Mouse (Mus musculus) heart, embryonic 10.5 days (tissue): Measurements from ENCODE around the gene Eif4ebp2. TPM values are rescaled to one million over a fixed set of nuclear protein-coding genes. Genes with fewer than 3 reads are reported as not detected.
A peak's percentile ranks its signal among the peaks of the same experiment; 100 is the strongest.

ENCODE experiments used
- DNase-seq: peaks from one replicate; pipeline ENCODE4 v3.0.0-alpha.2; 2017; ENCODE audit warnings: low spot score
- H3K27ac ChIP-seq: fragments of 300-500 bp; sonication (generic); 2 replicates; pipeline ENCODE4 v1.5.1; 2016; ENCODE audit warnings: mild to moderate bottlenecking
- H3K27me3 ChIP-seq: fragments of 300-500 bp; sonication (generic); 2 replicates; pipeline ENCODE4 v1.6.1; 2016; ENCODE audit warnings: mild to moderate bottlenecking; ENCODE audit not compliant: poor library complexity, insufficient read depth, severe bottlenecking
- H3K36me3 ChIP-seq: fragments of 300-500 bp; sonication (generic); 2 replicates; pipeline ENCODE4 v1.6.1; 2016; ENCODE audit warnings: mild to moderate bottlenecking, moderate library complexity
- H3K4me1 ChIP-seq: fragments of 300-500 bp; sonication (generic); 2 replicates; pipeline ENCODE4 v1.6.1; 2016; ENCODE audit warnings: mild to moderate bottlenecking
- H3K4me3 ChIP-seq: fragments of 300-500 bp; sonication (generic); 2 replicates; pipeline ENCODE4 v1.5.1; 2016; ENCODE audit warnings: mild to moderate bottlenecking, moderate library complexity
- H3K9me3 ChIP-seq: fragments of 300-500 bp; sonication (generic); 2 replicates; pipeline ENCODE4 v1.6.1; 2016; ENCODE audit warnings: mild to moderate bottlenecking, moderate library complexity
- WGBS: fragments of 180-500 bp; shearing (Covaris S2); methylation state at CpG from one replicate; pipeline ENCODE4 v1.1.7; 2016; 5-methylcytosine and 5-hydroxymethylcytosine counted together
- polyA plus RNA-seq: library from polyadenylated mRNA; unstranded; fragments of >200 nt; fragmentation: Nextera tagmentation; extraction: Ambion mirVana; gene quantifications from 2 replicates; pipeline ENCODE4 v1.2.1, GENCODE M21; 2016

The Eif4ebp2 gene
- polyA plus RNA-seq, 1 experiment from 2014 or later: 53.1 TPM

- Histone ChIP-seq H3K36me3 (no peaks in the 10 kb centered on the region), H3K27ac (peak overlapping the region; percentile 72), H3K4me1 (peaks cover 67% of the 10 kb centered on the region), H3K27me3 (peaks cover 14% of the 10 kb centered on the region; the same call in 1 of the 2 replicates), H3K9me3 (no peaks in the 10 kb centered on the region), H3K4me3 (no peak overlapping the region)
- 74% methylated on average over 6 of the region's 6 CpGs for WGBS
- no peak for DNase-seq
Observed at GRCm38 (mm10) chr10:61385174-61385573, 67.3 kb downstream of the Eif4ebp2 start.

DNA sequence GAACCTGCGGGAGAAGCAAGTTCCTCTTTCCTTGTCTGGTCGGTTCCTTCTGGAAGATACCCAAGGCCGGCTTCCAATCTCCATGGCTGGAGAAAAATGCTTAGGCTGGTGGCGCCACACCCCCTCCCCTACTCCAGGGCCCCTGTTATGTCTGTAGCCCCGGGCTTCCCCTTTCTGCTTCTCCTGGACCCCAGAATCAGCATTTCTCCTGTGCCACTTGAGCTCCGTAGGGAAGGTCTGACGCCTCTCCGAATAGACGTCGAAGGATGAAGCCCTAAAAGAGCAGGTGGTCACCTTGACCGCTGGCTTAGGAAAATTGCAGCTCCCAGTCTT is 68.8 kb downstream of the Eif4ebp2 start:
- Histone ChIP-seq H3K36me3 (no peaks in the 10 kb centered on the region), H3K4me3 (peak overlapping the region; percentile 81), H3K4me1 (peaks cover 82% of the 10 kb centered on the region), H3K27me3 (0 out of 2 replicates have a peak, but pooled peaks cover 6% of the 10 kb centered on the region), H3K27ac (peak overlapping the region; percentile 90), H3K9me3 (no peaks in the 10 kb centered on the region)
- 7% methylated on average over 11 of the region's 11 CpGs for WGBS
- DNase-seq: no peak

- Histone ChIP-seq H3K36me3 (peaks cover 2% of the 10 kb centered on the region; the same call in 1 of the 2 replicates), H3K4me3 (peak within 1 kb of the TSS; percentile 81), H3K27ac (peak within 1 kb of the TSS; percentile 90), H3K4me1 (peaks cover 87% of the 10 kb centered on the region), H3K9me3 (no peaks in the 10 kb centered on the region), H3K27me3 (0 out of 2 replicates have a peak, but pooled peaks cover 6% of the 10 kb centered on the region)
- under 1% methylated on average over 55 of the region's 60 CpGs for WGBS
- peak; percentile 94 for DNase-seq
Observed at GRCm38 (mm10) chr10:61383021-61383714, 69.3 kb downstream of the Eif4ebp2 start, which contains the start of gene Pald1. TSS of gene Pald1 (minus strand) at chr10:61383530.

DNA sequence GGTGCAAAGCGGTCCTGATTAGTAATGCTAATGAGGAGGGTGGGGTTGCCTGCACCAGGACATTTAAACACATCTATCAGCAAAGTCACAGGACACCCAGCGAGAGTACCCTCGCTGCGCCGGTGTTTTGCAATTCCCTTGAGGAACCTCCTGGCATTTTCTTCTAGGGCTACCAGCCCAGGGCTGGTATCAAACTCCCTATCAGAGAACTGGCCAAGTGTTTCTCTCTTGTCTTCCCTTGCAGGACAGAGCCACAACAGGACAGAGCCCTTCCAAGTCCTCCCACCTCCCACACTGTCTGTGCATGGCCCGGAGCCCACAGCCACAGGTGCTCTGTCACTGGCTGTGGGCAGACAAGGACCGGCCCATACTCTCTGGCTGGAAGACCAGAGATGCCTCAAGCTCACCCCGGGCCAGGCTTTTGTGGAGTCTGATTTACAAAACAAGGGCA is 70.2 kb downstream of the Eif4ebp2 start:
- Histone ChIP-seq H3K9me3 (no peaks in the 10 kb centered on the region), H3K27ac (peak overlapping the region; percentile 90), H3K36me3 (peaks cover 5% of the 10 kb centered on the region; the same call in 1 of the 2 replicates), H3K27me3 (0 out of 2 replicates have a peak, but pooled peaks cover 6% of the 10 kb centered on the region), H3K4me1 (peaks cover 90% of the 10 kb centered on the region), H3K4me3 (peak overlapping the region; percentile 81)
- DNase-seq: no peak
- WGBS: 1% methylated on average over 8 of the region's 8 CpGs

GRCm38 (mm10) chr10:61381823-61382222 is 70.6 kb downstream of the Eif4ebp2 start:
- no peak for DNase-seq
- peaks cover 85% of the 10 kb centered on the region for H3K4me1 ChIP-seq
- WGBS: 7% methylated on average over 8 of the region's 8 CpGs

DNA sequence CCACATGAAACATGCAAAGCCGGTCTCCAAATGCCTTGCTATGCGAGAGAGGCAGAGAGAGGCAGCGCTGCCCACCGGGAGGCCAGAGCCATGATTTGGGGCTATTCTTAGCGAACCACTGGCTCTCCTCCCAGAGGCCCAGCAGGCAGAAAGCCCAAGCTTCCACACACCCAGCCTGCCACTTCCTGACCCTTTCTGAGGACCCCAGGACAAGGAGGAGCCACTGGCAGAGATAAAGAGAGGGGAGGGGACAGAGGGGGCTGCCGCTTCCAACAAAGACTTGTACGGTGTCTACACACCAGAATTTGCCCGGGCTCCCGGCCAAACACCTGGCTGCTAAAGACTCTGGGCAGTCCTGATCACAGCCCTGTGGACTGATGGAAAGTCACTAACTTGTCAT is 72.3 kb downstream of the Eif4ebp2 start:
- Histone ChIP-seq H3K27me3 (0 out of 2 replicates have a peak, but pooled peaks cover 3% of the 10 kb centered on the region), H3K27ac (peak overlapping the region; percentile 90), H3K4me3 (peak overlapping the region; percentile 81), H3K36me3 (peaks cover 5% of the 10 kb centered on the region; the same call in 1 of the 2 replicates), H3K9me3 (no peaks in the 10 kb centered on the region), H3K4me1 (peaks cover 81% of the 10 kb centered on the region)
- DNase-seq: no peak
- 5% methylated on average over 9 of the region's 9 CpGs for WGBS

More at GRCm38 (mm10) chr10:61381823-61382222, 70.6 kb downstream of the Eif4ebp2 start:
- H3K36me3 ChIP-seq: peaks cover 5% of the 10 kb centered on the region; the same call in 1 of the 2 replicates
- H3K27me3 ChIP-seq: 0 out of 2 replicates have a peak, but pooled peaks cover 6% of the 10 kb centered on the region
- peak overlapping the region; percentile 81 for H3K4me3 ChIP-seq
- H3K27ac ChIP-seq: peak overlapping the region; percentile 90
- no peaks in the 10 kb centered on the region for H3K9me3 ChIP-seq

DNA sequence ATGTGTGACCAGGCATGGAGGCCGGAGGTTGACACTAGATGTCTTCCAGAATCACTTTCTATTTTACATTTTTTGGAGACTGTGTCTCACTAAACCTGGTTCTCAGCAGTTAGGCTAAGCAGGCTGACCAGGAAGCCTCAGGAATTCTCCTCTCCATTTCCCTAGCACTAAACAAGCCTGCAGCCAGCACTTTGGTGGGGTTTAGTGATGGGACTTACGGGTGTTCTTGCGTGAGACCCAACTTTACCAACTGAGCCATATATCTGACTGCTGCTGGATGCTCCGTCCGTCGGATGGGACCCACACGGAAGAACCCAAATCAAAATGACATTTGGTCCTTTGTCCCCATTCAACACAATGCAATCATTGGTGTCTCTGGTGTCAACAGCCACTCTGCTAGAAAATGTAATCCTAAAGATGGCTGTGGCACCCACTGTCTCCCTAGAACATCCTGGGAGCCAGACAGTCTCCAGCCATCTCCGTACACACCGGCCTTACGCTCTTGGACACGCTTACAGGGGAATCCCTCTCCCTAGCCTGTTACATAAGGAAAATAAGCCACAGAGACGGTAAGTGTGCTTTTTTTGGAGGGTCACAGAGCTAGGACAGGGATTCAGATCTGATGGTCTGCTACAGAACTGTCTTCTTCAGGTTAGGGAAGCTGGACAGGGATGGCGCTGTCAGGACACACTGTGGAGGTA is 73.0 kb downstream of the Eif4ebp2 start:
- H3K4me3 ChIP-seq: peak overlapping the region; percentile 81
- no peaks in the 10 kb centered on the region for H3K9me3 ChIP-seq
- no peaks in the 10 kb centered on the region for H3K27me3 ChIP-seq
- no peak for DNase-seq
- H3K4me1 ChIP-seq: peaks cover 82% of the 10 kb centered on the region
- H3K27ac ChIP-seq: peak overlapping the region; percentile 90
- 81% methylated on average over 13 of the region's 13 CpGs for WGBS
- H3K36me3 ChIP-seq: peaks cover 5% of the 10 kb centered on the region; the same call in 1 of the 2 replicates

GRCm38 (mm10) chr10:61378698-61379097 is 73.8 kb downstream of the Eif4ebp2 start:
- H3K27ac ChIP-seq: peak overlapping the region; percentile 90

More at GRCm38 (mm10) chr10:61378698-61379097, 73.8 kb downstream of the Eif4ebp2 start:
- Histone ChIP-seq H3K4me1 (peaks cover 82% of the 10 kb centered on the region), H3K9me3 (no peaks in the 10 kb centered on the region), H3K4me3 (no peak overlapping the region), H3K27me3 (no peaks in the 10 kb centered on the region), H3K36me3 (peaks cover 5% of the 10 kb centered on the region; the same call in 1 of the 2 replicates)
- 78% methylated on average over 5 of the region's 5 CpGs for WGBS
- no peak for DNase-seq

Other genes with a start within 250 kb of the Eif4ebp2 start
- gene Adamts14, start 179.2 kb downstream of the Eif4ebp2 start, polyA plus RNA-seq: 0.74 and 0.90 TPM in 2 replicates
- not detected in 2 replicates for gene Prf1, start 154.8 kb downstream of the Eif4ebp2 start, polyA plus RNA-seq
- 34.2 and 40.8 TPM in 2 replicates for gene Pald1, start 69.1 kb downstream of the Eif4ebp2 start, polyA plus RNA-seq
- gene Nodal, start 34.7 kb downstream of the Eif4ebp2 start, polyA plus RNA-seq: 0.28 TPM in 1 of 2 replicates, not detected in the other
- gene Lrrc20, start 23.1 kb upstream of the Eif4ebp2 start, polyA plus RNA-seq: 10.5 and 14.0 TPM in 2 replicates
- 0.06 and 0.11 TPM in 2 replicates for gene Npffr1, start 142.8 kb upstream of the Eif4ebp2 start, polyA plus RNA-seq
- gene Ppa1, start 195.9 kb upstream of the Eif4ebp2 start, polyA plus RNA-seq: 183 and 245 TPM in 2 replicates
- gene Sar1a, start 227.6 kb upstream of the Eif4ebp2 start, polyA plus RNA-seq: 187 and 218 TPM in 2 replicates
- gene Tysnd1, start 242.9 kb upstream of the Eif4ebp2 start, polyA plus RNA-seq: 26.8 and 39.2 TPM in 2 replicates